Mouse (Mus musculus): ENCODE measurements around the gene Kcna4.

Gene Kcna4

GRCm38 (mm10) chr2:107289990-107290696 lies at the start of gene Kcna4:
TSS of gene Kcna4 (plus strand) at chr2:107290639.
- peak; percentile 65 for DNase-seq (ENCODE audit: low read depth, low spot score)

- DNase-seq (ENCODE audit: low read depth, low spot score) = no peak
These were observed 32.3 kb upstream of the Kcna4 start for GRCm38 (mm10) chr2:107258091-107258490.

DNA sequence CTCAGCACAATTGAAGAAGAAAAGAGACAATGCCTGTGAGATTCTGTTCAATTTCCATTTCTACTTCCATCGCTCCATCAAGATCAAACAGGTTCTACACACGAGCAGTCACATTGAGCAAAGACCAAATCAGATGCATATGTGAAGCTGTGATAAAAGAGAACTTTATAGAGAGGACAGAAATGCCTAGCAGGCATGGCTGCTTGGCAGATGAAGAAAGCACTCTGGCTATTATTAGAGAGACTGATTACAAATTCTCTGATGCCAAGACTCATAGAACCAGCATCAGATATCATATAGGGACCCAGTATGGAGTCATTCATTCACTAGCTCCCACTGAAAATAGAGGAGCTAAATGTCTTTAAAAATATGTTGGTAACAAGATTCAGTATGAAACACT lies 24.2 kb upstream of the Kcna4 start:
- no peak for DNase-seq (ENCODE audit: low read depth, low spot score)

DNA sequence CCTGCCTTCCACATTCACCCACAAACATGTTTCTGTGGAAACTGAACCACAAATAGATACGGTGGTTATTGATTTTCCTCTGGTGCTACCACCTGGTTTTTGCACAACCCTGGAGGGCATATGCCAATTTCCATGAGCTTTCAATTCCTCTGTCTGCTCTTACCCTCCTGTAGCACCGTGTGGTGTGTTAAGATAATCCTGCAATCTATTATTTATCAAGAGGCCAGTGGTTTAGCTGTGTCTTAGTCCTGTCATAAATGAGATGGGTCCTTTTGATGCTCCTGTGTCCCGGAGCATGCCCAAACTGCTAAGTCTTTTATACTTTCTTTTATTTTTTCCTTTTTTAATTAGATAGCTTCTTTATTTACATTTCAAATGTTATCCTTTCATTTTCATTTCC lies 20.4 kb upstream of the Kcna4 start:
- no peak for DNase-seq (ENCODE audit: low read depth, low spot score)

GRCm38 (mm10) chr2:107290697-107291019 lies 219 bp downstream of the Kcna4 start:
- no peak for DNase-seq (ENCODE audit: low read depth, low spot score)

DNA sequence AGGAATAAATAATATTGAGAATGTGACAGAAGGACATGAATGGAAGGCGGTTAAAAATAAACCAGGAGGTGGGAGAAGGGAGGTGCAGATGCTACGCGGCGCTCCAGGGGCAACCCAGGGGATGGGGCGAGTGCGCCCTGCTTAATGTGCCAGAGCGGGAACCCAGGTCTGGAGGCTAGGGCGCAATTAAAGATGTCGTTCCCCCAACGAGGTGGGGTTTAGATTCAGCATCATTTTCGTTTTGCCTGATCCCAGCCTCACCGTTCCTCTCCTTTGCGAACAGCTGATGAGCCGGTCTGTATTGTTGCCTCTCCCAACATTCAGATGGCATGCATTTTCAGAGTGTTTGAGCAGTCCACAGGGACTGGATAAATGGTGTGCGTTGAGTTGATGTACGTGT lies 703 bp downstream of the Kcna4 start:
- no peak for DNase-seq (ENCODE audit: low read depth, low spot score)

GRCm38 (mm10) chr2:107294521-107294920 lies 4.1 kb downstream of the Kcna4 start:
- no peak for DNase-seq (ENCODE audit: low read depth, low spot score)

DNA sequence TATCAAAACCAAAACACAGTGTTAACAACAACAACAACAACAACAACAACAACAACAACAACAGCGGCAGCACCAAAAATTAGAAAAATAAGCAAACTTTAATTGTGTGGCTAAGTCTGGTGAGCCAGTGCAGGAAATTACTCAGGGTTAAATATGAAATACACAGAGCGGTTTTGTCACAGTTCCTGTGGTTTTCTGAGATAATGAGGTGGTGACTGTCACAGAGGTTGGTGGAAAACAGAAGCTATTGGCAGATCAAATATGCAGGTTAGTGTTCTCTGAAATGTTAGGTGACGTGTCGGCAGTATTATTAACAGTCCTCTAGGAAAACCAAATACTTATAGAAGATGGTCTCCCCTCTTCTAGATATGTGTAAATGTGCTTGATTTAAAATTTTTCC lies 11.4 kb downstream of the Kcna4 start:
- DNase-seq (ENCODE audit: low read depth, low spot score) = no peak

GRCm38 (mm10) chr2:107304707-107305106 lies 14.3 kb downstream of the Kcna4 start:
- DNase-seq (ENCODE audit: low read depth, low spot score) = no peak

- no peak for DNase-seq (ENCODE audit: low read depth, low spot score)
These were observed 15.6 kb downstream of the Kcna4 start for GRCm38 (mm10) chr2:107306077-107306476.

DNA sequence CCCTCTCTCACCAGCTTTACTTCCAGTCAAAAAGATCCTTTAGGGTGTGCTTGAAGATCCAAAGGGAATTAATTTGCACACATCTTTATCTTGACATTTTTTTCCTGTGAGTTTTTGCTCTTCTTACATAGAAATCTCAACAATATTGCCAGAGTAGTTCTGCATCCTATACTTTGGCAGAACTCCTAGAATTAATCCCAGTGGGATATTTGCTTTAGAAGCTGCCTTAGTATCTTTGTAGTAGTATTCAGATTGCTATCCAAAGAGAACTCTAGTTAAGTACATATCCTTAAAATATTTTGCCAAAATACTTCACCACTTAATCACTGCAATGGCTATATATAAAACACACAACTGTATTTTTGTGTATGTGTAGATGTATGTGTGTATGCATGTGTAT lies 28.2 kb downstream of the Kcna4 start:
- no peak for DNase-seq (ENCODE audit: low read depth, low spot score)

GRCm38 (mm10) chr2:107321596-107322226 lies 31.3 kb downstream of the Kcna4 start:
- DNase-seq (ENCODE audit: low read depth, low spot score) = no peak

- no peak for DNase-seq (ENCODE audit: low read depth, low spot score)
These were observed 33.7 kb downstream of the Kcna4 start for GRCm38 (mm10) chr2:107324090-107324489.

DNA sequence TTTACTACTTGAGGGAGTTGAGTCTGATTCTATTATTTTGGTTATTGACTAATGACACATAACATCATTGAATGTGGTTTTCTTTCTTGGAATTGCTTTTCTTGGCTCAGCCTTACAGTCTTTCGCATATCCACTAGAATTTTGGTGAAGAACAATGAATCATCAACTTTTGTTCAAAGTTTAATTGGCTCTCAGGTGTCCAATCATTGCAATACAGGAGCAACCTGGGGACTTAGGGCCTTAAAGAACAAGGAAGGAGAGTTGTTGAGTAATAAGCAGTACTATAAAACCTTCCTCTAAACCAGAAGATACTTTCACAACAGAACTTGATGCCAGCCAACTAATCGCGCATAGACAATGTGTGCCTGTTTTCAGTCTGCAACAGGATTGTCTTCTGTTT lies 36.8 kb downstream of the Kcna4 start:
- DNase-seq (ENCODE audit: low read depth, low spot score) = no peak

DNA sequence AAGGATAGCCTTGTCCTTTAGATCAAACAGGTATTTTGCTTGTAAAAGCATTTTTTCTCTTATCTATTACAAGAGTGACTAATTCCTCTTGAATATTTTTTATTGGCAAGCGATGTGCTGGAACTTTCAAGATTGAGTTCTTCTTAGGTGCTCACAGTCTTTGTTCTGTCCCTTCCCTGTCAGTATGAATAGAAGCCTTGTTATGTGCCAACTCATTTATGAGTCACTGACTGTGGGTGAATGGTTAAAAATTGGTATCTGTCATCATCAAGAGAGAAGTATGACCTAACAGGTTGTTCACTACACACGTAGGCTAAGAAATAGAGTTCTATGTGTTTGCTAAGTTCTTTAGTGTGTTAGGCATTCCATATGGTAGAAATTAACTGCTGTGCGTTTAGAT lies 50.9 kb downstream of the Kcna4 start:
- no peak for DNase-seq (ENCODE audit: low read depth, low spot score)

DNA sequence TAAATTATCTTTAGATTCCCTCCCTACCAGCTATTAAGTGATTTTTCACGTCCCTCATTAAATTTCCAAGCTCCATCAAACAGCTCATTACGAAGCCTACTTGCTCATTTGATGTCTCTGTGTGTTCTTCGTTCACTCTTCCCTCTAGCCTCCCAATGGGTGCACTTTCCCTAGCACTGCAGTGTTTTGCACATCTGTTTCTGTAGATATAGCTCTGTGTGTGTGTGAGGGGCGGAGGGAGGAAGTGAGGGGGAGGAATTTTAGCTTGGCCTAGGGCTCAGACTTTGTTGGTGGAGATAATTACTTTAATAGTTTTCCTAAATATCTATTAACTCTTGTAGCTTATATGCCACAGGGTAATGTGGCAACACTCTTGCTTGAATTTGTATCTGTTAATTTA lies 54.4 kb downstream of the Kcna4 start:
- DNase-seq (ENCODE audit: low read depth, low spot score) = no peak

GRCm38 (mm10) chr2:107345299-107345698 lies 54.9 kb downstream of the Kcna4 start:
- no peak for DNase-seq (ENCODE audit: low read depth, low spot score)

Data from ES-CJ7 (cell line).